Mouse (Mus musculus) heart, adult 18-20 months (tissue): ENCODE data around the gene Hoga1. TPM values are rescaled to one million over a fixed set of nuclear protein-coding genes. Genes with fewer than 3 reads are reported as not detected.
"Not testable (repeated sequence)": the region's sequence is repeated elsewhere in the genome, so short reads cannot be mapped to it uniquely, and the experiment has no call there.

Source experiments
- DNase-seq, 2 experiments: peaks; one replicate each; pipeline ENCODE4 v3.0.0; 2021 to 2022; ENCODE audit warnings: mixed read lengths in 1 of 2
- total RNA-seq, 2 experiments: library from RNA; stranded (reverse); gene quantifications; 2 replicates each; pipeline ENCODE4 v1.2.3; 2021

The Hoga1 gene
- total RNA-seq, 2 experiments from 2014 or later = 1.3 to 1.7 TPM

- DNase-seq = peak in 1 of 2 experiments; percentile 59
These were observed 23.8 kb downstream of the Hoga1 start for GRCm38 (mm10) chr19:42069241-42069525.

DNA sequence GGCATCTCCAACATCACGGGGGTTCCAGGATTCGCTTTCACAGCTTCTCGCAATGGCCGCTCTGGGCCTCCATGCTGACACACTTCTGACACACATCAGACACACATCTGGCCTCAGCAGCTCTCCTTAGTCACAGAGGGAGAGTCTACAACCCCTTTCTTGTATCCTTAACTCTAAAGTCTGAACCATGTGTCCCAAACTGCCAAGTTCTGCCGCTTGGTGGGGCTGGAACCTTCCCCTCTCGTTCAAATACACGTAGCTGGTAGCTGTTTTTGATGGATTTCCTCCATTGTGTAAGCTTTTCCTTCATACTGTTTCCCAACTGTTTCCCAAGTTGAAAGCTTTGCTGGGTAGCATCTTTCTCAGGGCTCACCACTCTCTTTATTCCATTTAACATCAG lies 25.8 kb downstream of the Hoga1 start:
- no peak for DNase-seq

DNA sequence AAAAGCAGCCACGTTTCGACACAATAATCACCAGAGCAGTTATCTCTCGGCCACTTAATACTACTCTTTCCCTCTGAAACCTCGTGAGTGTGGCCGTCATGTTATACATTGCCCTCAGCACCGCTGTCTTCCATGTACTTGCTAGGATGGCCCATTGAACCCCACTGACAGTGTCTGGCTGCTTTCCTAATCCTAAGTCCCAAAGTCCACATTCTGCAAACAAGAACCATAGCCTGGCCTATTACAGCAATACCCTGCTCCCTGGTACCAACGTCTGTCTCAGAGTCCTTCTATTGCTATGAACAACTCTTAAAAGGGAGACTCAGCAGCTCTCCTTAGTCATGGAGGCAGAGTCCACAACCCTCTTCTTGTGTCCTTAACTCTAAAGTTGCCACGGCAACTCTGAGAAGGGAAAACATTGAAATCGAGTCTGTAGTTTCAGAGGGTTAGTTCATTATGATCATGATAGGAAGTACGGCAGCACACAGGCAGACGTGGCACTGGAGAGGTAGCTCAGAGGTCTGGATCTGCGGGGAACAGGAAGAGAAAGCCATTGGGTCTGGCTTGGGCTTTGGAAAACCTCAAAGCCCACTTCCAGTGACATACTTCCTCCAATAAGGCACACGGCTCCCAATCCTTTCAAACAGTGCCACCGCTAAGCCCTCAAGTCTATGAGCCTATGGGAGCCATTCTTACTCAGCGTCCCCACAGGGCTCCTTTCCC lies 26.6 kb downstream of the Hoga1 start:
- DNase-seq = no peak

GRCm38 (mm10) chr19:42072802-42073201 lies 27.4 kb downstream of the Hoga1 start:
- DNase-seq = no peak

- peak in 1 of 2 experiments; percentile 51 for DNase-seq
These were observed 29.6 kb downstream of the Hoga1 start for GRCm38 (mm10) chr19:42075051-42075450.

DNA sequence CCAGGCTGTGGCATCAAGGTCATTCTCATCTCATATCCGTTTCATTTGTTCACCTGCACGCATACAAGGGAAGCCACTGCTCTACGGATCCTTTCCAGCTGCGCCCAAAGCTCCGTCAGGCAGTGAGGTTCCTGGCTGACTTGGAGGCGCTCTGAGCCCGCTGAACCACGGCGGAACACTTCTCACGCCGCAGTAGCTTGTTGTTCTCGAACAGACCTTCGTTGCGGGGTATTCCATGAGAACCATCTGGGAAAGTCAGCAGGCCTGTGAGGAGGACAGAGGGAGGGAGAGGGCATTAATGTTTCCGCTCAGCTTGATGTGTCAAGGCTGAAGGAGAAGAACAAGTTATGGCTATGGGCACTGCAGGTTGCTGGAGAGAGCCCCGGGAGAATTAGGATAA lies 30.6 kb downstream of the Hoga1 start:
- DNase-seq = no peak

DNA sequence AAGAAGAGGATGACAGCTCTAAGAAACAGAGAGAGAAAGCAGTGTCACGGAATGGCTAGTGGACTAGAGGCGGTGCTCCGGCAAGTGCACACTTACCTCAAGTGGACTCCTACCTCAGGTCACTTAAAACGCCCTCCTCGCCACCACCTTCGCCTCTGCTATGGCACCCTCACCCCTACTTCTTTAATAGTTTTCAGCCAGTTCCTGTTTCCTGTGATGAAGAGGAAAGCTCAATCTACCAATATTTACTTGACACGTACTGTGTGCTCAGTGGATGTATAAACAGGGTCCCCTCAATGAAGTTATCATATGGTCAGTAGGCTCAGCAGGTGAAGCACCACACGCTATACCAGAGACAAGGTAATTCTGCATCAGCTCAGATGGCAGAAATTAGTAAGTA lies 33.2 kb downstream of the Hoga1 start:
- no peak for DNase-seq

GRCm38 (mm10) chr19:42079006-42079405 lies 33.6 kb downstream of the Hoga1 start:
- no peak for DNase-seq

GRCm38 (mm10) chr19:42079950-42080349 lies 34.5 kb downstream of the Hoga1 start:
- DNase-seq = no peak

- DNase-seq = no peak
These were observed 35.1 kb downstream of the Hoga1 start for GRCm38 (mm10) chr19:42080469-42080868.

- DNase-seq = not testable (repeated sequence)
These were observed 36.2 kb downstream of the Hoga1 start for GRCm38 (mm10) chr19:42081613-42082012.

- no peak for DNase-seq
These were observed 40.3 kb downstream of the Hoga1 start for GRCm38 (mm10) chr19:42085690-42086089.

DNA sequence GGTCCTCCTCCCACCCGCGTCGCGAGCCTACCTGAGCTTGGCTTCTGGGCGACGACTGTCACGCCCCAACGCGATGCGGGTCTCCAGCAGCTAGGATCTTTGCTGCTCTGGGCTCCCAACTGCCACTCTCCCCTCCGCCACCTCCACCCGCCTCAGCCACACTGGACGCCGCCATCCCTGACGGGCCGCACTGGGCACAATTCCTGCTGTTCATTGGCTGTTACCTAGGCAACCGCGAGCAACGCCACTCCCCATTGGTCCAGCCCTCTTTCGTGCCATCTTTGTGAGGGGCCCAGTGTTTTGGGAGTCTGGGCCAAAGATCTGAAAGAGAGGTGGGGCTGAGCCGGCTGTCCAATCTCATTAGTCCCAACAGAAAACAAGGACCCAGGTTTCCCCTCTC lies 40.8 kb downstream of the Hoga1 start, which contains the start of gene Morn4:
Gene Morn4, minus strand, starts transcription at position 192 of the 400 bp plus-strand sequence.
- DNase-seq = peak; percentile 61

DNA sequence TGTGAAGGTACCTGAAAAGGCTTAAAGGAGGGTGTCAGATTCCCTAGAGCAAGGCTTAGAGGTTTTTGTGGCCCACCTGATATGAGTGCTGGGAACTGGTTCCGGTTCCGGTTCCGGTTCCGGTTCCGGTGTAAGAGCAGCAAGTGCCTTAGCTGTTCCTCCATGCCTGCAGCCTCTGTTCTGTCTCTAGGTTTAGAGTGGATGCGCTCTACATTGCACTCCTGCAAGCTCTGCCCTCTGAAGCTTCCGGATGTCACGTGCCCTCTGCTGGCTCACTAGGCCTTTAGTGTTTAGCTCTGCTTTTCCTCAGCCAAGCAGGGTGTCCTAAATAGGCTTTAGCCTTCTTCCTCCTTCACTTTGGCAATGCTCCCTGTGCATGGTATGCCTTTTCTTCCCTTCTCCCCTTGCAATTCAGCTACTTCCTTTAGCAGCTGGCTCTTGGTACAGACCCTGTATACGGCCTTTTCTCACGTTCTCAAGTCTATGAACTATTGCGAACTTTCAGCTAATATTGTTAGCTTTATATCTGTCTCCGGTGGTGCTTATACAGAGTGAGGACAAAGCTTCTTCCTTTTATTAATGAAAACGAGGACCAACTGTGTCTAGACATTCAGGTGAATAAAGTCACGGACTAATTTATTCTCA lies 43.8 kb downstream of the Hoga1 start:
- DNase-seq = peak; percentile 77 to 82

GRCm38 (mm10) chr19:42089748-42090595 lies 44.6 kb downstream of the Hoga1 start, which contains the start of gene Pi4k2a:
Gene Pi4k2a (plus strand): TSS chr19:42090470.
- peak; percentile 98 to 100 for DNase-seq

GRCm38 (mm10) chr19:42090637-42091141 lies 45.3 kb downstream of the Hoga1 start:
- no peak for DNase-seq

DNA sequence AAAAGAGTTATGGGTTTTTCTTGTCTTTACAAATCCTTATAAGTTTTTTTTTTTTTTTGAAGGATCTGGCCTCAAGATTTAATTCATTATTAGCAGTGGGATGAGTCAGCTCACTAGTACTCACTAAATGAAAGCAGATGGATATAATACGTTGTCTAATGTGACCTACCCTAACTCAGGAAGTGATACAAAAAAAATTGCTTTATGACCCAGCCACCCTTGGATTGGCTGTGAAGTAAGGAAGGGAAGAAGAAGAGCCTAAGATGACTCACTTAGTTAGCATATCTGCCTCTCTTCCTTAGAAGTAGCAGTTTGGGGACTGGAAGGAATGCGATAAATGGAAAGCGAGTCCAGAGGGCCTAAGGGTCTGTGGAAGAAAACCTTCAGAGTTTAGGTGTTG lies 54.0 kb downstream of the Hoga1 start:
- no peak for DNase-seq

- no peak for DNase-seq
These were observed 59.3 kb downstream of the Hoga1 start for GRCm38 (mm10) chr19:42104681-42105080.

- no peak for DNase-seq
These were observed 70.4 kb downstream of the Hoga1 start for GRCm38 (mm10) chr19:42115783-42116335.

DNA sequence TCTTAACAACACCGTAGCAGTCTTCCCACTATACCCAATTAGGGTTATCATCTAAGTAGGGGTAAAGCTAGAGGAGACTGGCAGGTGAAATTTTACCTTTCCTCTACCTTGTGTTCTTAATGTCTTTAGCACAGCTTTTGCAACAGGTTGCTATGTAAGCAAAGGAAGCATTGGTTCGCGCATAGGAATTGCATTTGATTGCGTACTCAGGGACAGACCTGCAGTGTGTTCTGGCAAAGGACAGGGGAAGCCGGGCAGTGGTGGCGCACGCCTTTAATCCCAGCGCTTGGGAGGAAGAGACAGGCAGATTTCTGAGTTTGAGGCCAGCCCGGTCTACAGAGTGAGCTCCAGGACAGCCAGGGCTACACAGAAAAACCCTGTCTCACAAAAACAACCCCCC lies 72.7 kb downstream of the Hoga1 start:
- no peak for DNase-seq

- no peak for DNase-seq
These were observed 73.2 kb downstream of the Hoga1 start for GRCm38 (mm10) chr19:42118596-42118995.

- no peak for DNase-seq
These were observed 75.0 kb downstream of the Hoga1 start for GRCm38 (mm10) chr19:42120451-42120850.
